Mouse (Mus musculus) CH12.LX (cell line): ENCODE measurements around the gene Gcnt2. TPM values are rescaled to one million over a fixed set of nuclear protein-coding genes. Genes with fewer than 3 reads are reported as not detected.

Source experiments
- DNase-seq: peaks from one replicate; pipeline ENCODE4 v3.0.0-alpha.2; 2013; ENCODE audit errors: extremely low read depth
- H3K27ac ChIP-seq: 2 replicates; pipeline ENCODE4 v1.5.1; 2012; ENCODE audit warnings: low read depth, mild to moderate bottlenecking, control low read depth, moderate library complexity; ENCODE audit not compliant: insufficient read depth
- H3K27me3 ChIP-seq: replicated peaks from 2 replicates; pipeline ENCODE3; 2012; ENCODE audit warnings: inconsistent platforms
- H3K36me3 ChIP-seq, 2 experiments: replicated peaks in 1 of 2; 2 replicates each; pipeline versions ENCODE3 to v1.6.1; 2012; ENCODE audit warnings: inconsistent platforms in 1 of 2, low read length in 1 of 2, mild to moderate bottlenecking in 1 of 2, mixed read lengths in 1 of 2, moderate library complexity in 1 of 2; ENCODE audit not compliant: control insufficient read depth in 1 of 2, insufficient read depth in 1 of 2
- H3K4me1 ChIP-seq, 2 experiments: 2 replicates each; pipeline ENCODE4 v1.6.1; 2012; ENCODE audit warnings: inconsistent platforms in 1 of 2, moderate library complexity in 1 of 2; ENCODE audit not compliant: insufficient read depth in 2 of 2, control insufficient read depth in 1 of 2
- H3K4me2 ChIP-seq: 2 replicates; pipeline ENCODE4 v1.6.1; 2012; ENCODE audit warnings: low read depth, mild to moderate bottlenecking, control low read depth; ENCODE audit not compliant: poor library complexity, insufficient read depth, severe bottlenecking
- H3K4me3 ChIP-seq, 3 experiments: fragments of 150-350 bp in 1 of 3; sonication (generic) in 1 of 3; replicated peaks in 1 of 3; 2 replicates each; pipeline versions ENCODE3 to v1.5.1; 2011 to 2012; ENCODE audit warnings: low read depth in 2 of 3, low read length in 2 of 3, mild to moderate bottlenecking in 2 of 3, moderate library complexity in 2 of 3, control low read depth in 1 of 3, improper control_type of control experiment in 1 of 3, inconsistent platforms in 1 of 3, mixed read lengths in 1 of 3; ENCODE audit not compliant: poor library complexity in 1 of 3
- H3K79me2 ChIP-seq: replicated peaks from 2 replicates; pipeline ENCODE4 v1.6.1; 2012; ENCODE audit warnings: mild to moderate bottlenecking, moderate library complexity; ENCODE audit not compliant: control insufficient read depth, poor library complexity, insufficient read depth, severe bottlenecking; ENCODE audit errors: extremely low read depth
- H3K9ac ChIP-seq: 2 replicates; pipeline ENCODE4 v1.6.1; 2012; ENCODE audit warnings: low read depth, mild to moderate bottlenecking, control low read depth, moderate library complexity; ENCODE audit not compliant: insufficient read depth
- H3K9me3 ChIP-seq: replicated peaks from 2 replicates; pipeline ENCODE3; 2012; ENCODE audit warnings: low read length, inconsistent platforms, mixed read lengths
- BHLHE40 ChIP-seq: IDR thresholded peaks from 2 replicates; pipeline ENCODE4 v1.6.1; 2011; ENCODE audit warnings: mild to moderate bottlenecking, low read depth, low read length, improper control_type of control experiment
- CHD1 ChIP-seq: IDR thresholded peaks from 2 replicates; pipeline ENCODE4 v1.6.1; 2012; ENCODE audit warnings: low read depth, low read length, improper control_type of control experiment, inconsistent platforms
- CHD2 ChIP-seq: IDR thresholded peaks from 2 replicates; pipeline ENCODE4 v1.6.1; 2011; ENCODE audit warnings: low read length, improper control_type of control experiment
- E2F4 ChIP-seq: IDR thresholded peaks from 2 replicates; pipeline ENCODE4 v1.6.1; 2011; ENCODE audit warnings: low read depth, low read length, improper control_type of control experiment; ENCODE audit not compliant: insufficient replicate concordance
- EP300 ChIP-seq: IDR thresholded peaks from 2 replicates; pipeline ENCODE4 v1.6.1; 2011; ENCODE audit warnings: low read length, improper control_type of control experiment
- ETS1 ChIP-seq: conservative IDR thresholded peaks from 2 replicates; pipeline ENCODE4 v1.6.1; 2012; ENCODE audit warnings: low read depth, mild to moderate bottlenecking, inconsistent platforms, low read length, improper control_type of control experiment, moderate library complexity
- GABPA ChIP-seq: IDR thresholded peaks from 2 replicates; pipeline ENCODE4 v1.6.1; 2012; ENCODE audit warnings: low read depth, low read length, improper control_type of control experiment, inconsistent platforms; ENCODE audit not compliant: insufficient replicate concordance
- IRF4 ChIP-seq: IDR thresholded peaks from 2 replicates; pipeline ENCODE4 v1.6.1; 2014; ENCODE audit warnings: low read depth, mild to moderate bottlenecking, inconsistent platforms, low read length, improper control_type of control experiment
- JUN ChIP-seq: IDR thresholded peaks from 2 replicates; pipeline ENCODE4 v1.6.1; 2011; ENCODE audit warnings: low read depth, mild to moderate bottlenecking, low read length, improper control_type of control experiment, moderate library complexity; ENCODE audit not compliant: insufficient read depth
- JUND ChIP-seq: conservative IDR thresholded peaks from 2 replicates; pipeline ENCODE4 v1.6.1; 2011; ENCODE audit warnings: low read depth, low read length, improper control_type of control experiment
- KAT2A ChIP-seq: IDR thresholded peaks from 2 replicates; pipeline ENCODE4 v1.6.1; 2012; ENCODE audit warnings: low read length, improper control_type of control experiment, inconsistent platforms; ENCODE audit not compliant: insufficient replicate concordance
- MAFK ChIP-seq: IDR thresholded peaks from 2 replicates; pipeline ENCODE4 v1.6.1; 2011; ENCODE audit warnings: low read length, improper control_type of control experiment; ENCODE audit not compliant: insufficient replicate concordance
- MAX ChIP-seq: IDR thresholded peaks from 2 replicates; pipeline ENCODE4 v1.6.1; 2011; ENCODE audit warnings: low read length, improper control_type of control experiment
- MEF2A ChIP-seq: IDR thresholded peaks from 2 replicates; pipeline ENCODE4 v1.6.1; 2014; ENCODE audit warnings: low read depth, mild to moderate bottlenecking, inconsistent platforms, low read length, improper control_type of control experiment, borderline replicate concordance
- MXI1 ChIP-seq: IDR thresholded peaks from 2 replicates; pipeline ENCODE4 v1.6.1; 2011; ENCODE audit warnings: mild to moderate bottlenecking, low read depth, low read length, improper control_type of control experiment
- MYC ChIP-seq: IDR thresholded peaks from 2 replicates; pipeline ENCODE4 v1.6.1; 2011; ENCODE audit warnings: low read depth, mild to moderate bottlenecking, improper control_type of control experiment, low read length
- NELFE ChIP-seq: IDR thresholded peaks from 2 replicates; pipeline ENCODE4 v1.6.1; 2011; ENCODE audit warnings: low read depth, low read length, improper control_type of control experiment
- NRF1 ChIP-seq: IDR thresholded peaks from 2 replicates; pipeline ENCODE4 v1.6.1; 2014; ENCODE audit warnings: low read depth, mild to moderate bottlenecking, inconsistent platforms, low read length, improper control_type of control experiment, moderate library complexity
- PAX5 ChIP-seq: IDR thresholded peaks from 2 replicates; pipeline ENCODE4 v1.6.1; 2012; ENCODE audit warnings: low read length, inconsistent platforms, mixed read lengths
- POLR2AphosphoS2 ChIP-seq: IDR thresholded peaks from 2 replicates; pipeline ENCODE4 v1.6.1; 2011; ENCODE audit warnings: low read depth, low read length, improper control_type of control experiment
- RCOR1 ChIP-seq: conservative IDR thresholded peaks from 2 replicates; pipeline ENCODE4 v1.6.1; 2012; ENCODE audit warnings: low read depth, mild to moderate bottlenecking, inconsistent platforms, low read length, improper control_type of control experiment
- SIN3A ChIP-seq: IDR thresholded peaks from 2 replicates; pipeline ENCODE4 v1.6.1; 2012; ENCODE audit warnings: low read length, improper control_type of control experiment, inconsistent platforms
- SMC3 ChIP-seq: IDR thresholded peaks from 2 replicates; pipeline ENCODE4 v1.6.1; 2011; ENCODE audit warnings: low read depth, low read length, improper control_type of control experiment
- TCF12 ChIP-seq: IDR thresholded peaks from 2 replicates; pipeline ENCODE4 v1.6.1; 2014; ENCODE audit warnings: low read depth, mild to moderate bottlenecking, inconsistent platforms, low read length, improper control_type of control experiment
- USF1 ChIP-seq: IDR thresholded peaks from 2 replicates; pipeline ENCODE4 v1.6.1; 2014; ENCODE audit warnings: low read depth, mild to moderate bottlenecking, inconsistent platforms, low read length, improper control_type of control experiment
- ZC3H11A ChIP-seq: IDR thresholded peaks from 2 replicates; pipeline ENCODE4 v1.6.1; 2012; ENCODE audit warnings: low read depth, mild to moderate bottlenecking, inconsistent platforms, low read length, improper control_type of control experiment
- ZKSCAN1 ChIP-seq: IDR thresholded peaks from 2 replicates; pipeline ENCODE4 v1.6.1; 2012; ENCODE audit warnings: low read depth, inconsistent platforms, low read length, improper control_type of control experiment, borderline replicate concordance
- dilution Hi-C: fragments of 300-500 bp; cut with MboI; formaldehyde crosslinking; loops from 2 replicates; pipeline ENCODE4 v1.14.3; 2020; ENCODE audit warnings: low sequenced_read_pairs; ENCODE audit not compliant: extremely low pct_unique_long_range_greater_than_20kb, extremely low pct_ligation_motif_present
- in situ Hi-C: fragments of 300-500 bp; cut with MboI; formaldehyde crosslinking; loops from 3 replicates; pipeline ENCODE4 v1.14.3; 2019; ENCODE audit warnings: low sequenced_read_pairs, low pct_ligation_motif_present, low pct_unique_long_range_greater_than_20kb, mixed read lengths
- polyA plus RNA-seq: library from polyadenylated mRNA; unstranded; fragments of >175 nt; gene quantifications from 2 replicates; pipeline ENCODE4 v1.2.1, GENCODE M21; 2012; ENCODE audit warnings: low read depth; ENCODE audit not compliant: insufficient read length
- total RNA-seq, 2 experiments: library from RNA; depleted of rRNA; stranded (reverse); fragments of 300-350 nt in 1 of 2; fragments of >200 nt in 1 of 2; gene quantifications; 2 replicates each; pipeline ENCODE4 v1.2.3; 2012 to 2014

The Gcnt2 gene
- total and polyA plus RNA-seq, 3 experiments = not detected

- in situ Hi-C loops = no loop called here
- no peak overlapping the region for H3K4me2 ChIP-seq
- DNase-seq = no peak
- no peak overlapping the region for H3K4me3 ChIP-seq
- no peak overlapping the region for H3K27ac ChIP-seq
- no peaks in the 10 kb centered on the region for H3K9me3 ChIP-seq
- TF ChIP-seq JUN (no peak), EP300 (no peak), NRF1 (no peak), BHLHE40 (no peak), NELFE (no peak), PAX5 (no peak), JUND (no peak), USF1 (no peak), IRF4 (no peak), SMC3 (no peak), CHD2 (no peak), ZKSCAN1 (no peak), MAX (no peak)
- dilution Hi-C loops = no loop called here
- no peak overlapping the region for H3K9ac ChIP-seq
- H3K4me1 ChIP-seq = no peaks in the 10 kb centered on the region
- H3K79me2 ChIP-seq = no peaks in the 10 kb centered on the region; the same call in 1 of the 2 replicates
- no peaks in the 10 kb centered on the region for H3K27me3 ChIP-seq
- no peaks in the 10 kb centered on the region for H3K36me3 ChIP-seq
These were observed 93.7 kb downstream of the Gcnt2 start for GRCm38 (mm10) chr13:40953231-40953630.

GRCm38 (mm10) chr13:40955773-40956172 is 96.2 kb downstream of the Gcnt2 start:
- no peak overlapping the region for H3K4me3 ChIP-seq
- no peaks in the 10 kb centered on the region for H3K9me3 ChIP-seq
- no peak overlapping the region for H3K4me2 ChIP-seq
- H3K4me1 ChIP-seq = no peaks in the 10 kb centered on the region
- H3K27me3 ChIP-seq = no peaks in the 10 kb centered on the region
- DNase-seq = no peak
- in situ Hi-C loops (no loop called here), dilution Hi-C loops (no loop called here)
- H3K9ac ChIP-seq = no peak overlapping the region
- no peak overlapping the region for H3K27ac ChIP-seq
- no peaks in the 10 kb centered on the region for H3K36me3 ChIP-seq
- no peaks in the 10 kb centered on the region; the same call in 1 of the 2 replicates for H3K79me2 ChIP-seq
- no peak for TF ChIP-seq ZKSCAN1
- TF ChIP-seq MAX = no peak
- no peak for TF ChIP-seq SIN3A
- no peak for TF ChIP-seq RCOR1
- no peak for TF ChIP-seq ZC3H11A
- no peak for TF ChIP-seq CHD1
- no peak for TF ChIP-seq BHLHE40
- no peak for TF ChIP-seq EP300
- TF ChIP-seq KAT2A = no peak
- no peak for TF ChIP-seq MYC
- TF ChIP-seq E2F4 = no peak
- no peak for TF ChIP-seq POLR2AphosphoS2
- no peak for TF ChIP-seq CHD2
- no peak for TF ChIP-seq TCF12
- no peak for TF ChIP-seq PAX5
- no peak for TF ChIP-seq ETS1
- no peak for TF ChIP-seq MAFK
- no peak for TF ChIP-seq MXI1
- no peak for TF ChIP-seq MEF2A
- TF ChIP-seq GABPA = no peak
